Mouse (Mus musculus): ENCODE data around the gene Dlec1. TPM values are rescaled to one million over a fixed set of nuclear protein-coding genes. Genes with fewer than 3 reads are reported as not detected.

The Dlec1 gene
- polyA plus RNA-seq (2012; rRNA removed) = 0.16 and 0.20 TPM in 2 replicates

GRCm38 (mm10) chr9:119101992-119102782, at the start of gene Dlec1:
Dlec1 (plus strand) TSS chr9:119102478.
- Histone ChIP-seq H3K27me3 (ENCODE audit: control insufficient read depth, insufficient read depth, low read length) (no peaks in the 10 kb centered on the region), H3K36me3 (ENCODE audit: control insufficient read depth, insufficient read depth, low read length) (no peaks in the 10 kb centered on the region), H3K4me1 (ENCODE audit: control insufficient read depth, insufficient read depth, insufficient read length, low read length) (peaks cover 5% of the 10 kb centered on the region; the same call in 1 of the 2 replicates), H3K4me3 (ENCODE audit: low read depth, low read length) (peak within 1 kb of the TSS; percentile 70), H3K27ac (ENCODE audit: insufficient read depth, low read depth, low read length) (no peak within 1 kb of the TSS)
- 3% methylated on average over 44 of the region's 44 CpGs for WGBS
- TF ChIP-seq POLR2A (IDR thresholded peaks at IDR 0.05; ENCODE audit: low read depth, low read length) (no peak), CTCF (IDR thresholded peaks at IDR 0.05; ENCODE audit: extremely low read depth, insufficient read length, insufficient replicate concordance, low read depth, low read length) (peak; percentile 12; the same call in 1 of the 2 replicates)

- no peak overlapping the region for H3K27ac ChIP-seq (ENCODE audit: insufficient read depth, low read depth, low read length)
- 53% methylated on average over 9 of the region's 9 CpGs for WGBS
- H3K27me3 ChIP-seq (ENCODE audit: control insufficient read depth, insufficient read depth, low read length) = peaks cover 7% of the 10 kb centered on the region
- H3K4me1 ChIP-seq (ENCODE audit: control insufficient read depth, insufficient read depth, insufficient read length, low read length) = peaks cover 13% of the 10 kb centered on the region
- TF ChIP-seq CTCF (IDR thresholded peaks at IDR 0.05; ENCODE audit: extremely low read depth, insufficient read length, insufficient replicate concordance, low read depth, low read length) (no peak), POLR2A (IDR thresholded peaks at IDR 0.05; ENCODE audit: low read depth, low read length) (no peak)
- no peaks in the 10 kb centered on the region for H3K36me3 ChIP-seq (ENCODE audit: control insufficient read depth, insufficient read depth, low read length)
- no peak overlapping the region for H3K4me3 ChIP-seq (ENCODE audit: low read depth, low read length)
Measured at GRCm38 (mm10) chr9:119053964-119054576, 48.2 kb upstream of the Dlec1 start.

- TF ChIP-seq POLR2A (IDR thresholded peaks at IDR 0.05; ENCODE audit: low read depth, low read length) = no peak
- Histone ChIP-seq H3K4me3 (ENCODE audit: low read depth, low read length) (no peak overlapping the region), H3K27ac (ENCODE audit: insufficient read depth, low read depth, low read length) (no peak overlapping the region), H3K4me1 (ENCODE audit: control insufficient read depth, insufficient read depth, insufficient read length, low read length) (peaks cover 13% of the 10 kb centered on the region), H3K36me3 (ENCODE audit: control insufficient read depth, insufficient read depth, low read length) (no peaks in the 10 kb centered on the region), H3K27me3 (ENCODE audit: control insufficient read depth, insufficient read depth, low read length) (peaks cover 7% of the 10 kb centered on the region)
- WGBS = 71% methylated on average over 4 of the region's 4 CpGs
Measured at GRCm38 (mm10) chr9:119055336-119055735, 46.9 kb upstream of the Dlec1 start.

GRCm38 (mm10) chr9:119058245-119058644, 44.0 kb upstream of the Dlec1 start:
- Histone ChIP-seq H3K27ac (ENCODE audit: insufficient read depth, low read depth, low read length) (no peak overlapping the region), H3K27me3 (ENCODE audit: control insufficient read depth, insufficient read depth, low read length) (peaks cover 4% of the 10 kb centered on the region; the same call in 1 of the 2 replicates), H3K4me1 (ENCODE audit: control insufficient read depth, insufficient read depth, insufficient read length, low read length) (peaks cover 7% of the 10 kb centered on the region), H3K36me3 (ENCODE audit: control insufficient read depth, insufficient read depth, low read length) (no peaks in the 10 kb centered on the region), H3K4me3 (ENCODE audit: low read depth, low read length) (no peak overlapping the region)
- TF ChIP-seq POLR2A (IDR thresholded peaks at IDR 0.05; ENCODE audit: low read depth, low read length) (no peak), CTCF (IDR thresholded peaks at IDR 0.05; ENCODE audit: extremely low read depth, insufficient read length, insufficient replicate concordance, low read depth, low read length) (no peak)
- WGBS = 85% methylated on average over 7 of the region's 7 CpGs

GRCm38 (mm10) chr9:119060701-119061100, 41.6 kb upstream of the Dlec1 start:
- TF ChIP-seq POLR2A (IDR thresholded peaks at IDR 0.05; ENCODE audit: low read depth, low read length) (no peak), CTCF (IDR thresholded peaks at IDR 0.05; ENCODE audit: extremely low read depth, insufficient read length, insufficient replicate concordance, low read depth, low read length) (no peak)
- Histone ChIP-seq H3K27me3 (ENCODE audit: control insufficient read depth, insufficient read depth, low read length) (no peaks in the 10 kb centered on the region), H3K4me3 (ENCODE audit: low read depth, low read length) (no peak overlapping the region), H3K27ac (ENCODE audit: insufficient read depth, low read depth, low read length) (no peak overlapping the region), H3K36me3 (ENCODE audit: control insufficient read depth, insufficient read depth, low read length) (no peaks in the 10 kb centered on the region), H3K4me1 (ENCODE audit: control insufficient read depth, insufficient read depth, insufficient read length, low read length) (no peaks in the 10 kb centered on the region; the same call in 1 of the 2 replicates)
- WGBS = 87% methylated on average over 10 of the region's 10 CpGs

GRCm38 (mm10) chr9:119063036-119063644, 39.1 kb upstream of the Dlec1 start:
- 44% methylated on average over 19 of the region's 19 CpGs for WGBS
- Histone ChIP-seq H3K4me1 (ENCODE audit: control insufficient read depth, insufficient read depth, insufficient read length, low read length) (peaks cover 5% of the 10 kb centered on the region), H3K27ac (ENCODE audit: insufficient read depth, low read depth, low read length) (no peak overlapping the region), H3K36me3 (ENCODE audit: control insufficient read depth, insufficient read depth, low read length) (no peaks in the 10 kb centered on the region), H3K27me3 (ENCODE audit: control insufficient read depth, insufficient read depth, low read length) (no peaks in the 10 kb centered on the region), H3K4me3 (ENCODE audit: low read depth, low read length) (peak overlapping the region; percentile 10; the same call in 1 of the 2 replicates)
- TF ChIP-seq POLR2A (IDR thresholded peaks at IDR 0.05; ENCODE audit: low read depth, low read length) (no peak), CTCF (IDR thresholded peaks at IDR 0.05; ENCODE audit: extremely low read depth, insufficient read length, insufficient replicate concordance, low read depth, low read length) (no peak)

- WGBS = 69% methylated on average over 4 of the region's 4 CpGs
- Histone ChIP-seq H3K27ac (ENCODE audit: insufficient read depth, low read depth, low read length) (no peak overlapping the region), H3K4me1 (ENCODE audit: control insufficient read depth, insufficient read depth, insufficient read length, low read length) (peaks cover 8% of the 10 kb centered on the region), H3K36me3 (ENCODE audit: control insufficient read depth, insufficient read depth, low read length) (no peaks in the 10 kb centered on the region), H3K4me3 (ENCODE audit: low read depth, low read length) (no peak overlapping the region), H3K27me3 (ENCODE audit: control insufficient read depth, insufficient read depth, low read length) (no peaks in the 10 kb centered on the region)
- TF ChIP-seq POLR2A (IDR thresholded peaks at IDR 0.05; ENCODE audit: low read depth, low read length) = no peak
- no peak for TF ChIP-seq CTCF (IDR thresholded peaks at IDR 0.05; ENCODE audit: extremely low read depth, insufficient read length, insufficient replicate concordance, low read depth, low read length)
Measured at GRCm38 (mm10) chr9:119064296-119064695, 38.0 kb upstream of the Dlec1 start.

Data from small intestine, adult 2 months (tissue).